Mouse (Mus musculus) ES-E14 (cell line): ENCODE measurements around the gene Dap. TPM values are rescaled to one million over a fixed set of nuclear protein-coding genes. Genes with fewer than 3 reads are reported as not detected.
A peak's percentile ranks its signal among the peaks of the same experiment; 100 is the strongest.

ENCODE experiments used
- DNase-seq: peaks from one replicate; pipeline ENCODE4 v3.0.0-alpha.2; 2013; ENCODE audit warnings: low read depth, low spot score
- H3K27ac ChIP-seq: 2 replicates; pipeline ENCODE4 v1.5.1; 2012; ENCODE audit warnings: low read depth, mild to moderate bottlenecking, low read length, moderate library complexity, mixed read lengths; ENCODE audit not compliant: poor library complexity, insufficient read depth, severe bottlenecking
- H3K36me3 ChIP-seq: 2 replicates; pipeline ENCODE4 v1.6.1; 2012; ENCODE audit warnings: mild to moderate bottlenecking, low read length, moderate library complexity, mixed read lengths; ENCODE audit not compliant: control insufficient read depth, poor library complexity, insufficient read depth, severe bottlenecking
- H3K4me1 ChIP-seq, 2 experiments: fragments of 150-350 bp in 1 of 2; sonication (generic) in 1 of 2; 2 replicates each; pipeline ENCODE4 v1.6.1; 2012; ENCODE audit warnings: low read length in 2 of 2, mild to moderate bottlenecking in 1 of 2, mixed read lengths in 1 of 2; ENCODE audit not compliant: control insufficient read depth in 2 of 2, insufficient read depth in 2 of 2, poor library complexity in 1 of 2
- H3K4me3 ChIP-seq, 2 experiments: fragments of 150-350 bp in 1 of 2; sonication (generic) in 1 of 2; 2 replicates each; pipeline ENCODE4 v1.5.1; 2012; ENCODE audit warnings: low read length in 2 of 2, low read depth in 1 of 2, mild to moderate bottlenecking in 1 of 2, mixed read lengths in 1 of 2; ENCODE audit not compliant: insufficient read depth in 1 of 2, poor library complexity in 1 of 2, severe bottlenecking in 1 of 2
- H3K9ac ChIP-seq: 2 replicates; pipeline ENCODE4 v1.6.1; 2012; ENCODE audit warnings: low read depth, mild to moderate bottlenecking, low read length, mixed read lengths; ENCODE audit not compliant: poor library complexity, insufficient read depth, severe bottlenecking
- H3K9me3 ChIP-seq: fragments of 150-350 bp; sonication (generic); 2 replicates; pipeline ENCODE4 v1.6.1; 2012; ENCODE audit warnings: low read depth, mild to moderate bottlenecking, low read length; ENCODE audit not compliant: control insufficient read depth, insufficient read depth
- CHD2 ChIP-seq: IDR thresholded peaks from 2 replicates; pipeline ENCODE4 v1.6.1; 2014; ENCODE audit warnings: mild to moderate bottlenecking, low read depth, low read length, inconsistent platforms
- HCFC1 ChIP-seq: IDR thresholded peaks from 2 replicates; pipeline ENCODE4 v1.6.1; 2012; ENCODE audit warnings: low read length, inconsistent platforms, borderline replicate concordance; ENCODE audit not compliant: insufficient read depth
- MAFK ChIP-seq: IDR thresholded peaks from 2 replicates; pipeline ENCODE4 v1.6.1; 2014; ENCODE audit warnings: mild to moderate bottlenecking, low read depth, low read length, inconsistent platforms; ENCODE audit not compliant: insufficient read depth
- ZC3H11A ChIP-seq: IDR thresholded peaks from 2 replicates; pipeline ENCODE4 v1.6.1; 2012; ENCODE audit warnings: low read depth, mild to moderate bottlenecking, inconsistent platforms, low read length, borderline replicate concordance
- ZNF384 ChIP-seq: IDR thresholded peaks from 2 replicates; pipeline ENCODE4 v1.6.1; 2012; ENCODE audit warnings: low read depth, low read length, inconsistent platforms
- in situ Hi-C, 2 experiments: fragments of 600-800 bp; cut with MboI; formaldehyde crosslinking; loops; one replicate each; pipeline ENCODE4 v1.15.1; 2025; ENCODE audit warnings: low sequenced_read_pairs in 2 of 2, inconsistent platforms in 1 of 2; ENCODE audit not compliant: unreplicated experiment in 2 of 2
- total RNA-seq: library from RNA; depleted of rRNA; stranded (reverse); fragments of 300-350 nt; gene quantifications from 2 replicates; pipeline ENCODE4 v1.2.3, GENCODE M21; 2012

The Dap gene
- total RNA-seq, 1 experiment, result 4.1 TPM

GRCm38 (mm10) chr15:31262361-31262760, 38.2 kb downstream of the Dap start:
- Histone ChIP-seq H3K9ac (no peak overlapping the region), H3K9me3 (no peaks in the 10 kb centered on the region), H3K4me1 (no peaks in the 10 kb centered on the region), H3K27ac (no peak overlapping the region), H3K4me3 (no peak overlapping the region), H3K36me3 (no peaks in the 10 kb centered on the region)
- no peak for DNase-seq
- in situ Hi-C loops, result loop anchor here in 1 of 2 experiments (25.0 kb wide), 1 partner anchor 325 kb away; no protein-coding TSS in a partner anchor
- TF ChIP-seq HCFC1, result no peak
- TF ChIP-seq ZC3H11A, result no peak
- no peak for TF ChIP-seq CHD2
- TF ChIP-seq ZNF384, result no peak
- TF ChIP-seq MAFK, result no peak

- no peaks in the 10 kb centered on the region for H3K9me3 ChIP-seq
- H3K4me1 ChIP-seq, result no peaks in the 10 kb centered on the region
- peak; percentile 46 for DNase-seq
- TF ChIP-seq ZC3H11A (peak; percentile 76), ZNF384 (no peak)
- no peak overlapping the region for H3K4me3 ChIP-seq
- H3K36me3 ChIP-seq, result no peaks in the 10 kb centered on the region
- in situ Hi-C loops, result loop anchor here in 1 of 2 experiments (25.0 kb wide), 1 partner anchor 328 kb away; no protein-coding TSS in a partner anchor
- no peak overlapping the region for H3K9ac ChIP-seq
- H3K27ac ChIP-seq, result no peak overlapping the region
Measured at GRCm38 (mm10) chr15:31264827-31265226, 40.7 kb downstream of the Dap start.

- H3K4me1 ChIP-seq, result no peaks in the 10 kb centered on the region
- DNase-seq, result no peak
- H3K4me3 ChIP-seq, result no peak overlapping the region
- no peaks in the 10 kb centered on the region for H3K36me3 ChIP-seq
- TF ChIP-seq CHD2, result no peak
- H3K9ac ChIP-seq, result no peak overlapping the region
- no peak overlapping the region for H3K27ac ChIP-seq
- in situ Hi-C loops, result loop anchor here in 1 of 2 experiments (25.0 kb wide), 1 partner anchor 328 kb away; no protein-coding TSS in a partner anchor
- no peaks in the 10 kb centered on the region for H3K9me3 ChIP-seq
Measured at GRCm38 (mm10) chr15:31265404-31265803, 41.3 kb downstream of the Dap start.

GRCm38 (mm10) chr15:31265845-31266244, 41.7 kb downstream of the Dap start:
- DNase-seq, result no peak
- H3K9me3 ChIP-seq, result no peaks in the 10 kb centered on the region
- no peak overlapping the region for H3K27ac ChIP-seq
- TF ChIP-seq HCFC1 (no peak), ZC3H11A (no peak), ZNF384 (no peak), MAFK (no peak), CHD2 (no peak)
- H3K4me3 ChIP-seq, result no peak overlapping the region
- no peaks in the 10 kb centered on the region for H3K4me1 ChIP-seq
- no peak overlapping the region for H3K9ac ChIP-seq
- H3K36me3 ChIP-seq, result no peaks in the 10 kb centered on the region
- in situ Hi-C loops, result loop anchor here in 1 of 2 experiments (25.0 kb wide), 1 partner anchor 329 kb away; no protein-coding TSS in a partner anchor

GRCm38 (mm10) chr15:31268148-31268547, 44.0 kb downstream of the Dap start:
- Histone ChIP-seq H3K9ac (no peak overlapping the region), H3K4me3 (no peak overlapping the region), H3K27ac (no peak overlapping the region), H3K36me3 (no peaks in the 10 kb centered on the region), H3K9me3 (no peaks in the 10 kb centered on the region), H3K4me1 (no peaks in the 10 kb centered on the region)
- no peak for DNase-seq
- in situ Hi-C loops, result loop anchor here in 1 of 2 experiments (25.0 kb wide), 1 partner anchor 331 kb away; no protein-coding TSS in a partner anchor
- TF ChIP-seq ZC3H11A, result no peak
- no peak for TF ChIP-seq CHD2
- no peak for TF ChIP-seq HCFC1
- no peak for TF ChIP-seq MAFK
- TF ChIP-seq ZNF384, result no peak
